Mouse (Mus musculus) bone marrow macrophage, adult 2 months (primary cell): Measurements from ENCODE around the gene Kcnma1.

ENCODE experiments used
- CTCF ChIP-seq: IDR thresholded peaks from 2 replicates; pipeline ENCODE4 v1.5.1; 2012; ENCODE audit warnings: low read depth, mild to moderate bottlenecking, low read length, moderate library complexity
- POLR2A ChIP-seq: IDR thresholded peaks from 2 replicates; pipeline ENCODE4 v1.6.1; 2012; ENCODE audit warnings: mild to moderate bottlenecking, low read depth, low read length, borderline replicate concordance

DNA sequence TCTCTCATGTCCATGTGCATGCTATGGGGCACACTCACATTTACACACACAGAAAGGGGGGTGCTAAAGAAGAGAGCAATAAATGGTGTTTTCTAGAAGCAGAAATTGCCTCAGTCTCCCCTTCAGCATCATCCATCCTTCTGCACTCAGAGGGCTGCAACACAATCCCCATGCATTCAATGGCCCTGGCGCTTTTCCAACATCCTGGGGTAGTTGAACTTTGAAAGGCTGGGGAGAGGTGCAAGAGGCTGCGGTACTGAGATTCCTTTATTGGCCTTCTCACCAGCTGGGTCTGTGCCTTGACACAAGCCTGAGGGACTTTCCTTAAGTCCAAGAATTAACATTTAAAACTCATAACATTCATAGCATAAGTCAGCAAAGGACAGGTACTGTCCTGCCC, 8.0 kb downstream of the Kcnma1 start:
- TF ChIP-seq CTCF, result no peak
- no peak for TF ChIP-seq POLR2A
